Mouse (Mus musculus) thymus, postnatal 10 days (tissue): ENCODE measurements around the gene Gm49369.
A peak's percentile ranks its signal among the peaks of the same experiment; 100 is the strongest.

Experiments used
- DNase-seq, 2 experiments: peaks; one replicate each; pipeline ENCODE4 v3.0.0; 2021; ENCODE audit warnings: low spot score in 2 of 2

Gm49369 gene

GRCm38 (mm10) chr7:142394261-142395190, 12.1 kb upstream of the Gm49369 start:
- DNase-seq: no peak

- no peak for DNase-seq
These were observed 10.7 kb upstream of the Gm49369 start for GRCm38 (mm10) chr7:142393191-142393590.

- no peak for DNase-seq
These were observed 9.1 kb upstream of the Gm49369 start for GRCm38 (mm10) chr7:142391609-142392008.

GRCm38 (mm10) chr7:142391108-142391507, 8.6 kb upstream of the Gm49369 start:
- no peak for DNase-seq

- DNase-seq: no peak
These were observed 7.6 kb upstream of the Gm49369 start for GRCm38 (mm10) chr7:142389961-142390650.

GRCm38 (mm10) chr7:142388740-142389139, 6.3 kb upstream of the Gm49369 start:
- no peak for DNase-seq

- DNase-seq: no peak
These were observed 5.7 kb upstream of the Gm49369 start for GRCm38 (mm10) chr7:142388198-142388597.

- peak; percentile 88 to 90 for DNase-seq
These were observed 5.1 kb upstream of the Gm49369 start, which contains the start of gene Ctsd for GRCm38 (mm10) chr7:142387419-142388148. TSS of gene Ctsd (minus strand) at chr7:142388038.

- DNase-seq: no peak
These were observed 4.2 kb upstream of the Gm49369 start for GRCm38 (mm10) chr7:142386621-142387201.

- DNase-seq: no peak
These were observed 3.4 kb upstream of the Gm49369 start for GRCm38 (mm10) chr7:142385742-142386403.

GRCm38 (mm10) chr7:142384306-142384705, 1.8 kb upstream of the Gm49369 start:
- no peak for DNase-seq

- DNase-seq: peak; percentile 74 to 78
These were observed 1.3 kb downstream of the Gm49369 start for GRCm38 (mm10) chr7:142381175-142381574.

GRCm38 (mm10) chr7:142379186-142379585, 3.3 kb downstream of the Gm49369 start:
- peak; percentile 58 to 66 for DNase-seq

- no peak for DNase-seq
These were observed 5.1 kb downstream of the Gm49369 start for GRCm38 (mm10) chr7:142377233-142377925.

GRCm38 (mm10) chr7:142376096-142376495, 6.4 kb downstream of the Gm49369 start:
- DNase-seq: no peak

- no peak for DNase-seq
These were observed 7.2 kb downstream of the Gm49369 start for GRCm38 (mm10) chr7:142375261-142375724.

GRCm38 (mm10) chr7:142374413-142375015, 8.0 kb downstream of the Gm49369 start:
- DNase-seq: no peak

GRCm38 (mm10) chr7:142373641-142374412, 8.6 kb downstream of the Gm49369 start, which contains the start of gene Ifitm10:
TSS of gene Ifitm10 (minus strand) at chr7:142373753.
- DNase-seq: no peak

GRCm38 (mm10) chr7:142373039-142373438, 9.4 kb downstream of the Gm49369 start:
- DNase-seq: no peak
